8 mouse cellular contexts compared by ENCODE assay signal in genomic region chr15:27850904-27851303, GRCm38 (mm10).
DNase-seq lines count a peak whose midpoint lies in the region; ATAC-seq lines count a peak whose summit lies in the region.

No protein-coding gene starts in this region.

- no peaks in the 10 kb centered on the region for H3K27me3 ChIP-seq in midbrain, embryonic 10.5 days (ENCODE audit: low read depth, poor library complexity, severe bottlenecking)
- no peaks in the 10 kb centered on the region for H3K27me3 ChIP-seq in midbrain, embryonic 16.5 days (ENCODE audit: control insufficient read depth, insufficient read depth, low read depth, low read length)
- no peaks in the 10 kb centered on the region for H3K27me3 ChIP-seq in midbrain, embryonic 12.5 days

- no peak overlapping the region for H3K9ac ChIP-seq in midbrain, embryonic 16.5 days (ENCODE audit: low read depth, low read length)
- H3K9ac ChIP-seq in midbrain, embryonic 12.5 days (replicated peaks), result no peak overlapping the region

- no peak overlapping the region for H3K4me2 ChIP-seq in midbrain, embryonic 16.5 days (ENCODE audit: low read length)
- H3K4me2 ChIP-seq in midbrain, embryonic 12.5 days (replicated peaks), result no peak overlapping the region

- ATAC-seq in midbrain, embryonic 16.5 days, result no peak
- ATAC-seq in midbrain, embryonic 12.5 days (ENCODE audit: low FRiP score, low read depth), result peak; percentile 50
- no peak for ATAC-seq in erythroid progenitor cell, adult 5-6 weeks (replicated peaks; ENCODE audit: low FRiP score, poor library complexity, severe bottlenecking)

- H3K36me3 ChIP-seq in midbrain, embryonic 10.5 days, result peaks cover 100% of the 10 kb centered on the region
- peaks cover 44% of the 10 kb centered on the region for H3K36me3 ChIP-seq in midbrain, embryonic 16.5 days (ENCODE audit: control insufficient read depth, insufficient read depth, low read length)
- peaks cover 91% of the 10 kb centered on the region for H3K36me3 ChIP-seq in midbrain, embryonic 12.5 days

- H3K4me3 ChIP-seq in midbrain, embryonic 10.5 days, result no peak overlapping the region
- no peak overlapping the region for H3K4me3 ChIP-seq in midbrain, embryonic 16.5 days (ENCODE audit: low read depth, low read length)
- no peak overlapping the region for H3K4me3 ChIP-seq in midbrain, embryonic 12.5 days

- no peaks in the 10 kb centered on the region for H3K9me3 ChIP-seq in midbrain, embryonic 10.5 days (replicated peaks)
- H3K9me3 ChIP-seq in midbrain, embryonic 16.5 days (replicated peaks; ENCODE audit: control insufficient read depth, low read length, poor library complexity, severe bottlenecking), result no peaks in the 10 kb centered on the region
- H3K9me3 ChIP-seq in midbrain, embryonic 12.5 days, result no peaks in the 10 kb centered on the region

- 93% methylated on average over 14 of the region's 14 CpGs for WGBS in midbrain, embryonic 10.5 days
- 88% methylated on average over 14 of the region's 14 CpGs for WGBS in midbrain, embryonic 16.5 days
- WGBS in midbrain, embryonic 12.5 days, result 83% methylated on average over 14 of the region's 14 CpGs

- peaks cover 1% of the 10 kb centered on the region; the same call in 1 of the 2 replicates for H3K4me1 ChIP-seq in midbrain, embryonic 10.5 days
- H3K4me1 ChIP-seq in midbrain, embryonic 16.5 days (ENCODE audit: control insufficient read depth, insufficient read depth, low read length), result no peaks in the 10 kb centered on the region; the same call in 1 of the 2 replicates
- no peaks in the 10 kb centered on the region for H3K4me1 ChIP-seq in midbrain, embryonic 12.5 days

- H3K27ac ChIP-seq in midbrain, embryonic 10.5 days (replicated peaks), result no peak overlapping the region
- H3K27ac ChIP-seq in midbrain, embryonic 16.5 days (ENCODE audit: low read length), result no peak overlapping the region
- H3K27ac ChIP-seq in midbrain, embryonic 12.5 days (replicated peaks), result no peak overlapping the region

- DNase-seq in adrenal gland, adult 18-20 months (ENCODE audit: low spot score in 2 of 2), result peak; percentile 24 to 40
- DNase-seq in adrenal gland, adult 2 months, result no peak
- DNase-seq in midbrain, embryonic 10.5 days (ENCODE audit: low spot score), result peak; percentile 24
- peak; percentile 33 to 58 for DNase-seq in cerebellum, adult 18-20 months
- peak; percentile 6 for DNase-seq in hindlimb bud, embryonic 11.5 days (ENCODE audit: extremely low spot score, low read depth, low spot score)
